Mouse (Mus musculus) testis, adult 10 weeks (tissue): ENCODE results near the gene Igfbp5. TPM values are rescaled to one million over a fixed set of nuclear protein-coding genes. Genes with fewer than 3 reads are reported as not detected.

Experiments used
- polyA plus RNA-seq: library from polyadenylated mRNA; stranded (reverse); fragments of 350-450 nt; fragmentation: Illumina TruSeq; extraction: RNeasy Lipid Tissue Mini Kit (QIAGEN cat#74804); gene quantifications from one replicate; pipeline ENCODE4 v1.2.3, GENCODE M21; 2014; ENCODE audit warnings: low read depth, low replicate concordance

The Igfbp5 gene
- polyA plus RNA-seq: 2.1 TPM

GRCm38 (mm10) chr1:72874287-72875211 is at the start of gene Igfbp5:
TSS of gene Igfbp5 (minus strand) at chr1:72874884.

GRCm38 (mm10) chr1:72823751-72824706 is 50.7 kb downstream of the Igfbp5 start, which contains the start of gene Igfbp2:
TSS of gene Igfbp2 (plus strand) at chr1:72824503.

Other genes with a start within 250 kb of the Igfbp5 start
- gene Ankar, start 174.3 kb downstream of the Igfbp5 start, polyA plus RNA-seq: 167 TPM
- gene Rpl37a, start 163.6 kb downstream of the Igfbp5 start, polyA plus RNA-seq: 30.7 TPM
- gene Igfbp2, start 50.4 kb downstream of the Igfbp5 start, polyA plus RNA-seq: not detected
- 1,304 TPM for gene Tnp1, start 141.0 kb upstream of the Igfbp5 start, polyA plus RNA-seq